Mouse (Mus musculus): Measurements from ENCODE around the gene Gpr183.

DNA sequence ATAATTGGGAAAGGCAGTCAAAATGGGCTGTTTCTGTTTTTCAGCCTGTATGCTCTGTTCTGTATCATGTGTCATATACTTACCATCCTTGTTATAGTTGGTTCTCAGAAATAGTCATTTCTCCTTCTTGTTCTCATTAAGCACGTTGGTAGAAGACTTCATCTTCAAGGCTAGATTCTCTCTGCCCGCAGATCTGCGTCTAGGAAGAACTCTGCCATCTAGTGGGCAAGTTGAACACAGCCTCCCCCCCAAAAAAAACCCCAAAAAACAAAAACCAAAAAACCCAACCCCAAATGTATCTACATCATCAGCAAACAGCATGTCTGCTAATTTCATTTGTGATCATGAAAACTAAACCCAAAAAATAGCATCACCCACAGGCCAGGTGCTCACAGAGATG lies 45.2 kb downstream of the Gpr183 start:
- TF ChIP-seq CTCF (IDR thresholded peaks at IDR 0.05; ENCODE audit: low read depth, low read length) (peak; percentile 35), POLR2A (IDR thresholded peaks at IDR 0.05; ENCODE audit: insufficient read depth, low read length) (no peak)
